Mouse (Mus musculus) limb, embryonic 14.5 days (tissue): ENCODE measurements around the gene Foxj1. TPM values are rescaled to one million over a fixed set of nuclear protein-coding genes. Genes with fewer than 3 reads are reported as not detected.

Experiments used
- ATAC-seq: fragments of 200-750 bp; cut with Nextera tagmentation; 2 replicates; pipeline ENCODE4 v1.8.0; 2017; ENCODE audit warnings: low read depth, moderate number of reproducible peaks, moderate TSS enrichment; ENCODE audit not compliant: low FRiP score
- DNase-seq: peaks from one replicate; pipeline ENCODE4 v3.0.0-alpha.2; 2015; ENCODE audit warnings: low spot score
- H3K27ac ChIP-seq: fragments of 300-500 bp; sonication (generic); replicated peaks from 2 replicates; pipeline ENCODE4 v1.5.1; 2014; ENCODE audit warnings: low read depth, mild to moderate bottlenecking, low read length, moderate library complexity, mixed read lengths
- H3K27me3 ChIP-seq: fragments of 300-500 bp; sonication (generic); 2 replicates; pipeline ENCODE4 v1.6.1; 2014; ENCODE audit warnings: low read length, mixed read lengths; ENCODE audit not compliant: control insufficient read depth, insufficient read depth
- H3K36me3 ChIP-seq: fragments of 300-500 bp; sonication (generic); 2 replicates; pipeline ENCODE4 v1.6.1; 2014; ENCODE audit warnings: mild to moderate bottlenecking, low read length, moderate library complexity, mixed read lengths; ENCODE audit not compliant: control insufficient read depth, insufficient read depth
- H3K4me1 ChIP-seq: fragments of 300-500 bp; sonication (generic); 2 replicates; pipeline ENCODE4 v1.6.1; 2014; ENCODE audit warnings: antibody characterized with exemption, low read length, mixed read lengths; ENCODE audit not compliant: control insufficient read depth, insufficient read depth
- H3K4me2 ChIP-seq: fragments of 300-500 bp; sonication (generic); replicated peaks from 2 replicates; pipeline ENCODE4 v1.6.1; 2014; ENCODE audit warnings: low read depth, mild to moderate bottlenecking, low read length, moderate library complexity; ENCODE audit not compliant: severe bottlenecking
- H3K4me3 ChIP-seq: fragments of 300-500 bp; sonication (generic); replicated peaks from 2 replicates; pipeline ENCODE4 v1.5.1; 2014; ENCODE audit warnings: low read length
- H3K9ac ChIP-seq: fragments of 300-500 bp; sonication (generic); 2 replicates; pipeline ENCODE4 v1.6.1; 2014; ENCODE audit warnings: mild to moderate bottlenecking, low read depth, low read length, moderate library complexity; ENCODE audit not compliant: severe bottlenecking
- H3K9me3 ChIP-seq: fragments of 300-500 bp; sonication (generic); 2 replicates; pipeline ENCODE4 v1.6.1; 2016; ENCODE audit warnings: low read length; ENCODE audit not compliant: control insufficient read depth
- POLR2A ChIP-seq: fragments of 200-500 bp; IDR thresholded peaks from 2 replicates; pipeline ENCODE4 v1.8.0; 2012; ENCODE audit warnings: inconsistent platforms, mild to moderate bottlenecking, moderate library complexity, borderline replicate concordance; ENCODE audit not compliant: insufficient read depth, insufficient read length; ENCODE audit errors: extremely low read depth
- WGBS: fragments of 180-500 bp; shearing (Covaris S2); extraction: QIAGEN DNeasy Blood & Tissue Kit; methylation state at CpG from one replicate; pipeline ENCODE4 v1.1.7; 2014; 5-methylcytosine and 5-hydroxymethylcytosine counted together
- polyA plus RNA-seq, 2 experiments: library from polyadenylated mRNA; depleted of rRNA in 1 of 2; stranded (reverse) in 1 of 2; unstranded in 1 of 2; fragments of >200 nt; fragmentation: Nextera tagmentation in 1 of 2; extraction: Ambion mirVana in 1 of 2; gene quantifications; 2 replicates each; pipeline versions ENCODE4 v1.2.1 to v1.2.3; 2012 to 2014

Gene Foxj1
- polyA plus RNA-seq, 2 experiments, result 0.14 to 0.85 TPM

- Histone ChIP-seq H3K9me3 (no peaks in the 10 kb centered on the region), H3K27ac (no peak overlapping the region), H3K4me2 (no peak overlapping the region), H3K36me3 (peaks cover 93% of the 10 kb centered on the region), H3K9ac (no peak overlapping the region), H3K4me1 (no peaks in the 10 kb centered on the region), H3K4me3 (no peak overlapping the region), H3K27me3 (no peaks in the 10 kb centered on the region)
- no peak for ATAC-seq
- TF ChIP-seq POLR2A, result no peak
- no peak for DNase-seq
- 92% methylated on average over 6 of the region's 6 CpGs for WGBS
Observed at GRCm38 (mm10) chr11:116298621-116299020, 36.6 kb downstream of the Foxj1 start.

GRCm38 (mm10) chr11:116298221-116298620 lies 37.0 kb downstream of the Foxj1 start:
- DNase-seq, result no peak
- no peak for ATAC-seq
- Histone ChIP-seq H3K9me3 (no peaks in the 10 kb centered on the region), H3K27me3 (no peaks in the 10 kb centered on the region), H3K4me1 (no peaks in the 10 kb centered on the region), H3K4me3 (no peak overlapping the region), H3K4me2 (no peak overlapping the region), H3K9ac (no peak overlapping the region), H3K36me3 (peaks cover 90% of the 10 kb centered on the region), H3K27ac (no peak overlapping the region)
- TF ChIP-seq POLR2A, result no peak
- 83% methylated on average over 11 of the region's 11 CpGs for WGBS

GRCm38 (mm10) chr11:116297017-116297416 lies 38.2 kb downstream of the Foxj1 start:
- Histone ChIP-seq H3K36me3 (peaks cover 88% of the 10 kb centered on the region), H3K9ac (no peak overlapping the region), H3K4me3 (no peak overlapping the region), H3K27ac (no peak overlapping the region), H3K27me3 (no peaks in the 10 kb centered on the region), H3K4me2 (no peak overlapping the region), H3K9me3 (no peaks in the 10 kb centered on the region), H3K4me1 (no peaks in the 10 kb centered on the region)
- DNase-seq, result no peak
- ATAC-seq, result no peak
- 77% methylated on average over 3 of the region's 3 CpGs for WGBS
- no peak for TF ChIP-seq POLR2A

- TF ChIP-seq POLR2A, result no peak
- Histone ChIP-seq H3K9ac (no peak overlapping the region), H3K27me3 (no peaks in the 10 kb centered on the region), H3K4me2 (no peak overlapping the region), H3K36me3 (peaks cover 90% of the 10 kb centered on the region), H3K27ac (no peak overlapping the region), H3K4me3 (no peak overlapping the region), H3K9me3 (no peaks in the 10 kb centered on the region), H3K4me1 (no peaks in the 10 kb centered on the region)
- whole genome bisulfite sequencing, result 86% methylated on average over 8 of the region's 8 CpGs
- DNase-seq, result no peak
- ATAC-seq, result no peak
Observed at GRCm38 (mm10) chr11:116296191-116296734, 38.9 kb downstream of the Foxj1 start.

GRCm38 (mm10) chr11:116294319-116294718 lies 40.9 kb downstream of the Foxj1 start:
- Histone ChIP-seq H3K9ac (no peak overlapping the region), H3K27me3 (no peaks in the 10 kb centered on the region), H3K4me3 (no peak overlapping the region), H3K4me2 (no peak overlapping the region), H3K36me3 (peaks cover 89% of the 10 kb centered on the region), H3K9me3 (no peaks in the 10 kb centered on the region), H3K4me1 (no peaks in the 10 kb centered on the region), H3K27ac (no peak overlapping the region)
- 30% methylated on average over 5 of the region's 5 CpGs for WGBS
- ATAC-seq, result peak; percentile 45; the same call in 1 of the 2 replicates
- peak; percentile 78 for DNase-seq
- TF ChIP-seq POLR2A, result no peak
